Mouse (Mus musculus): ENCODE results near the gene B230307C23Rik.

DNA sequence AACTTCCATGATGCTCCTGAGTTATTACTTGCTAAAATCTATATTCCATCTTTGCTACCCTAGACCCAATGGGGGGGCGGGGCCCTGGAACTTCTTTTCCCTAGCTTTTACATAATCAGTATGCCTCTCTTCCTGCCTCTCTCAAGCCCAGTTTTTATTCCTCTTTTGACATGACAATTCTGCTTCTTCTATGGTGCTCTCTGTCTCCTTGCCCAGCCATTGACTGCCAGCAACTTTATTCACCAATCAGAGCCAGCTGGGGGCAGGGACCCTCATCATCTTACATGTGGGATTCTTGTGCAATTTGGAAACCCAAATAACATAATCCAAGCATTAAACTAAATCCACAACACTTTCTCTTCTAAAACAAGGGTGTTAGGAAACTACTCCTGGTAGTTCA lies 15.8 kb upstream of the B230307C23Rik start:
- TF ChIP-seq CTCF (conservative IDR thresholded peaks at IDR 0.05; ENCODE audit: insufficient read depth, insufficient read length, low read depth, low read length) (no peak), POLR2A (IDR thresholded peaks at IDR 0.05; ENCODE audit: low read depth, low read length) (no peak)
